Mouse (Mus musculus) adrenal gland, adult 8-10 months (tissue): ENCODE data around the gene Slc26a8. TPM values are rescaled to one million over a fixed set of nuclear protein-coding genes. Genes with fewer than 3 reads are reported as not detected.
"Not testable (repeated sequence)": the region's sequence is repeated elsewhere in the genome, so short reads cannot be mapped to it uniquely, and the experiment has no call there.

Source experiments
- DNase-seq: peaks from one replicate; pipeline ENCODE4 v3.0.0; 2022
- total RNA-seq, 4 experiments: library from RNA; stranded (reverse); gene quantifications; 2 replicates each; pipeline ENCODE4 v1.2.4; 2022

Slc26a8 gene
- total RNA-seq = 1 to 10 TPM; 1.4 to 3.1 (median 2.5) TPM

DNA sequence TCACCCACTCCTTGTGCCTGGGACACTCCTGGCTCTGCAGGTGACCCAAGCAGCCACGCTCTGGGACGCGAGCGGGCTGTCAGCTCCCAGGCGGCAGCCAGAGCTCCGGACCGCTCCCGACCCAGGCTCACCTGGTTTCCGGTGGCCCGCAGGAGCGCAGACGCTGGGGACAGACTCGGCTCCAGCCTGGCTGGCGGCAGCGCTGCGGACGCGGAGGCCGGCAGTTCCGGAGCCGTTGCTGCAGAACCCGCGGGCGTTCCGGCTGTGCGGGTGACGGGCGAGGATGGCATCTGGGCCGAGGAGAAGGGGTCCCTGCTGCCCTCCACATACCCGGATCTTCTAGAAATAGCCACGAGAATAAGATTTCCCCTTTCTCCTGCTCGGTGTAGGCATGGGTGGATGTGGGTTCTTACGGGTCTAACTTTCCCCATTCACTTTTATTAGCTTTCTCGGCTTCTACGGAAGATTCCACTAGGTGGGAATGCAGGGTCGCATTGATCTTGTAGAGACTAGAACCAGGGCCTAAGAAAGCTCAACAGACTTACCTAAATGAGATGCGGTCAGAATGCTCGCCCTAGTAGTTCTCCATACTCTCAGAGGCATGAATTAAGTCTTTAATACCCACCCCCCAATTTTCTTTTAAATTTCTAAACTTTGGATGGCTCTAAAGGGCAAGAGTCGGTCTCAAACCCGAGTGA lies at the start of gene Slc26a8:
Gene Slc26a8, minus strand, starts transcription at position 648 of the 698 bp plus-strand sequence.
- DNase-seq = no peak

DNA sequence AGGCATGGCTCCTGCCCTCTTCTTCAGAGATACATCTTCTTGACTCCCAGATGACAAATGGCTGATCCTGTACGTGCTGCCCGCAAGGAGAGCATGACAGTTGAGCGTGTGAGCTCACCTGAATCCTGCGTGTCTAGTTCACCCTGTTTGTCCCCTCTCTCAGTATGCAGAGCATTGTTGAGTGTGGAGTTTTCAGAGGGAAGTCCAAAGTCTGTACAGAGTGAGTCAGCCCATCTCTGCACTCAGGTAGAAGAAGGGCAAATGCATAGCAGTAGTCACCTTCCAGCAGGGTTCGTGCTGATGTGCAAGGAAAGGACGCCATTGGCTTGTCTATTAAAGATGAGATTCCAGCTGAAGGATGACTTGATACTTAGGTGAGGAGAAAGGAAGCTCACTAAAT lies 49.2 kb upstream of the Slc26a8 start:
- no peak for DNase-seq

DNA sequence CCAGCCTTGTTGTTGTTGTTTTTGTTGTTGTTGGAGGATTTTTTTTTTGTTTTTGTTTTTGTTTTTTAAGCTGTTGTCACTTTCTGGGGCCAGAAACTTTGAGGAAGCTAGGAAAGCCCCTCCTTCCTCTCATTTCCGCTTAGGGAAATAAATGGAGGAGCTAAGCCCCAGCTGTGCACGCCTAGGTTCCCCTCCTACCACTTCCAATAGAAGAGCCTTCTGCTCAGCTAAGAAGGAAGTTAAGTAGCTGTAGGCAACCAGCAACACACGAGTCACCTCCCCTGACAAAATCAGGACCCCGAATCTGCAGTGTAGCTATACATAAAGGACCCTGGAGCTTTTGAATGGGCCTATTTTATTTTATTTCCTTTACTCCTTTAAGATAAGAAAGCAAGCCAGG lies 47.9 kb upstream of the Slc26a8 start:
- no peak for DNase-seq

DNA sequence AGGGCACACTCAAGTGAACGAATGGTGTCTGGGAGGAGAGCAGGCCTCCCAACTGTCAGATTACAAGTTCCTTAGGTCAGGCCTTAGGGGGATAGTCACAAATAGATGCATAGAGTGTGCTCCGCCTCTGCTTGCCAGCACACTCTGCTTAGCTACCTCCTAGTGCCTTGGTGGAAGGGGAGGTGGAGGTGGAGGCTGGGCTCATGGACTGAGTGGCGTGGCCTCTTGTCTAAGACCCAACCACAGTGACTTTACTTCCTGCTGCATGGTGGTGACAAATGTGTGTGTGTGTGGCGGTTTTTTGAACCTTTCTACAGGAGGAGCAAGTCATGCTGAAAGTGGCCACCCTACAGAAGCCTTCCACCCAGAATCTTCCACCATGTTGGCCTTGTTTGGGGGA lies 46.5 kb upstream of the Slc26a8 start:
- no peak for DNase-seq

DNA sequence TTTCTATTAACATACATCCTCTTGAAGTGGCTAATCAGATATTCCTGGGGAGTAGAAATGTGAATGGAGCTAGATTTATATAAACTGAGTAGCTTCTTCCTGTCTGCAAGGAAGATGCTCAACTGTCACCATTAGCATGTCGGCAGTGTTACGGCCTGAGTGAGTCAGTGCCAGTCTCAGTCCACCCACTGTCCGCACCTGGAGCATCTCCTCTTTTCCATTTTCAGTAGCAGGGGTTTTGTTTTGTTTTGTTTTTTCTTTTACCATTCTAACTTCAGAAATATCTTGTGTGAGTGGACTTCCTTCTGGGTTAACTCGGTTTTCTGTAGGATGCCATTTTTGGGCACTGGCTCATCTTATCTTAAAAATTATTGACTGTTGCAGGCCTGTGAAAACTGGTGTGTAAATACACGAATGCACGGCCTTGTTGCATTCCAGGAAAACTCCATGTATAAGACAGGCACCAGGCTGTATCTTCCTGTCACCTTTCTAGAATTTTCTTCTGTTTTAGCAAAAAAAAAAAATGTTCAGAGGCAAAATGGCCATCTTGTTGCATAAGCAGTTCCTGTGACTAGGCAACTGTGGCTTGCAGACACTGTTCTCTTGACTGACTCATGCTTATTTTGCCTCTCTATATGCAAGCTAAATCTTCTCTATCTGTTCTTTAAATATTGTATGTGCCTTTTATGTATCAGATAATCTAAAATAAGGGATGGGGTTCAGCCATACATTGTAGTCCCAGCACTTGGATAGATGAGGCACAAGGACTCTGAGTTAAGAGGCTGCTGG lies 45.5 kb upstream of the Slc26a8 start:
- DNase-seq = no peak

DNA sequence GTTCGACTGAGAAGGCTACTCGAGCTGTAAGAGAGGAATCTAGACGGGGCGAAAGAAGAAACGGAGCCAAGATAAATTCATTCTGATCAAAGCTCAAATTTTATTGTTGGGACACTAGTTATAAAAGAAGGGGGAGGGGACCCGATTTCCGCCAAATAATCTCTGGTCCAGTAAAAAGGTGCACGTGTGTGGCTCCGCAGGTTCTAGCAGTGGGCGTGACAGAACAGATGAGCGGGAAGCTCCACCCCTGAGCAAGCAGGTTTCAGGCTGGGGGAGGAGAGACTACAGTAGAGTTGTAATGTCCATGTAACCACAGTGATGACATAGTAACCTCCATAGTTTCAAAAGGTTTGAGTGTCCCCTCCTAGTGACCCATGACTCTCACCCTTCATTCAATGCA lies 37.5 kb upstream of the Slc26a8 start:
- DNase-seq = not testable (repeated sequence)

DNA sequence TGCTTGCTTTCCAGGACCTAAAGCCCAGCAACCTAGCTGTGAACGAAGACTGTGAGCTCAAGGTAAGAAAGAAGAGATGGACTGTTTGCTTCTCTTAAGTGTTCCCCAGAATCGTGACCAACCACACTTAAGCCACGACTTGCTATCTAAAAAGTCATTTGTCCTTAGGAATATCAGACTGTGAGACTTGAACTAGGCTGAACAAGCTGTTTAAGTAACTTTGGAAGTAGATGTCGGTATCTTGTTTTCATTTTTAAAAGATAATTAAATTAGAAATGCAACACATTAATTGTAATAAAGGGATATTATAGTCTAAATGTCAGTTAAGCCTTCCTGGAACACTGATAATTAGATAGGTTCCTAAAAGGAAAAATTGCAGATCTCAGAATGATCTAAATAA lies 35.8 kb upstream of the Slc26a8 start, which contains the start of gene AC170998.1:
Gene AC170998.1, plus strand, starts transcription at position 301 of the 400 bp plus-strand sequence.
- no peak for DNase-seq

DNA sequence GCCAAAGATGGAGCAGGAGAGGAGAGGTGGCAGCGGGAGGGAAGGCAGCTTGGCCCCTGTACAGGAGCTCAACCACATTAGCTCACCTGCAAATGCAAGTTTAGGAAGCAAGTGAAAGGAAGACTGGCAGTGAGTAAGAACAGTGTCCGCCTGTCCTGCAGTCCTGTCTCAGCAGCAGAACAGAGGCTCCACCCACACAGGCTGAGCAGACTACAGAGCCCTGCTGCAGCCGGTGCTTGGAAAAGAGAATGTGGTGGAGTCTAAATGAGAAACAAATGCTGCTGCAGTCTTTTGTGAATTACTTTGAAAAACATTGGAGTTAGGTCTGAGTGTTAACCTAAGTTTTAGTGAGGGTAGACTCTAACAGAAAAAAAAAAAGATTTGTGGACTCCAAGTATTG lies 27.5 kb upstream of the Slc26a8 start:
- no peak for DNase-seq

DNA sequence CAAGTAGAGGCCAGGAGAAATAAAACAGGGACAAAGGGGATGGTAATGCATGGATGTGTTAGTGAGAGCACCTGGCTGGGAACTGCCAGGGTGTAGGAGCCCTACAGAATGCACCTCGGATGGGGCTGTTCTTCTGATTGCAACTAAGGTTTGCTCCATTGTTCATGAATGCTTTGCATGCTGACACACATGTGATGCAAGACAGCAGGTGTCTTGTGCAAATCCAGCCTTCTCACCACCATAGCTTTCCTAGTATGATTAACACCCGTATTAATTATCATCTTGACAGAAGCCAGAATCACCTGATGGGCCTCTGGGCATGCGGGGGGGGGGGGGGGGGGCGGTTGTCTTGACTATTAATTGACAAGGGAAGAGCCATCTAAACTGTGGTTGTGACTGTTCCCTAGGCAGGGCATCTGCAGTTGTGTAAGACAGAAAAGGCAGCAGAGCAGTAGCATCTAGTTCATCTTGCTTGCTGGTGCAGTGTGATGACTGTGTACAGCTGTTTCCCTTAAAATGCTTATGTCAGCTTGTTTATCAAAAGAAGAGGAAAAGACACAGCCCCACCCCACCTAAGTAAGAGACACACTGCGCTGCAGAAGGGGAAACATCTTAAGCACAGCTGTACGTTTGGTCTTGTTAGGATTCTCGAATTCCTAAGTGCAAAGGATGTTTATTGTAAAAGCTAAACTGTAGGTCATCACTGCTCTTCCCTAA lies 26.0 kb upstream of the Slc26a8 start:
- no peak for DNase-seq

DNA sequence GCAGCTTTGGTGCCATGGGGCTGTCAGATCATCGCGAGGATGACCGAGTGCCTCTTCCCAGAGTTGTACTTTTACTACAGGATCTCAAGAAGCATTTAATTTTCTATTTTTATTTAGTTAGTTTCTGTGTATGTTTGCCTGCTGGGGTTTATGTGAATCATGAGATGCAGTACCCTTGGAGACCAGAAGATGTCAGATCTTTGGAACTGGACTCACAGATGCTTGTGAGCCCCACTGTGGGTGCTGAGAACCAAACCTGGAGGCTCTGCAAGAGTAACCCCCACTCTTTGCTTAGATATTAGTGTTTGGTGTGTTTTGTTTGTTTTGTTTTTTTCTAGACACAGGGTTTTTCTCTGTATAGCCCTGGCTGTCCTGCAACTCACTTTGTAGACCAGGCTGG lies 24.0 kb upstream of the Slc26a8 start:
- no peak for DNase-seq

DNA sequence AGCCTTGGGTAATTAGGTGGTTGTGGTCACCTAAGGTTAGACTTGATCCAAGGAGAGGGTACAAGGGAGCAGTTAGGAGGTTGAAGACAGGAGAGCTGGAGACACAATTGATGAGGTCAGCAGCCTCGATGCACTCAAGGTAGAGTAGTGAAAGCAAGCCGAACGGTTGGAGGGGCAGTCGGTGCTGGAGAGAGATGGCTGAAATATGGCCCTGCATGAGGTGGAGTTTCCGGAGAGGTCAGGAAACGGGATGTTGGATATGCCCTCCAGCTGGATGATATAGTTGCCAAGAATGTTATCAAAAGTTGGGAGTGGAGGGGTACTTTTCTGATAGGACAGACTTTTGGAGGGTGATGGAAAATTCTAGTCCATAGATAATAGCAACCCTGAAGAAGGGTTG lies 22.3 kb upstream of the Slc26a8 start:
- no peak for DNase-seq

DNA sequence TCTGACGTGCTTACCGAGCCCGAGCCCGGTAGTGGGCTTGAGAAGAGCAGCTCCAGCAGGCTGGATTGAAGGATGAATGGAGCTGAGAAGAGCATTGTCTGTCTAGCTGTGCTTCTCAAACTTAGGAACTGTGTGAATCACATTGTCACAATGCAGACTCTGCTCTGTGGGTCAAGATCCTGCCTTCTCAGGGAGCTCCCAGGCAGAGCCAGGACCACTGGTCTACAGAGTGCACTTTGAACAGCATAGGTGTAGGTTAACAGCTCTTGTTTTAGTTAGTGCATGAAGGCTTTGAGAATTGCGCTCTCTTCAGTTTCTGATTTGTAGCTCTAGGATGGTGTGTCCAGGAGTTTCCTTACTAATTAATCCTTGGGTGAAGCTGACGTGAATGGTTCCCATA lies 21.2 kb upstream of the Slc26a8 start:
- DNase-seq = no peak

DNA sequence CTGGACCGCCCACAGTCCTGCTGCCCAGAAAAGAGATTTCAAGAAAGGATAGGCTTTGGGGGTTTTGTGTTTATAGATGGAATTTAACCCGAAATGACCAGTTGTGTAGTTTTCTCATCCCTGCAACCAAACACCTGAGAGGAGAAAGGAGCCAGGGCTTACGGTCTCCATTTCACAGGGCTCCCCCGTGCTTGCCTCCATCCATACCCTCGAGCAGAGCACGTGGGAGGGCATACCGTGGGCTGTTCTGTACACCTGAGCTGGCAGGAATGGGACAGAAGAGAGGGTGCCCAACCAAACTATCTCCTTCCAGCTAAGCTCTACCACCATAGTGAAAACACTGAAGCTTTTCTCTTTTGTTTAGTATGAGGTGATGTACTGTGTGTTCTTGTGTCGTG lies 20.3 kb upstream of the Slc26a8 start:
- no peak for DNase-seq

DNA sequence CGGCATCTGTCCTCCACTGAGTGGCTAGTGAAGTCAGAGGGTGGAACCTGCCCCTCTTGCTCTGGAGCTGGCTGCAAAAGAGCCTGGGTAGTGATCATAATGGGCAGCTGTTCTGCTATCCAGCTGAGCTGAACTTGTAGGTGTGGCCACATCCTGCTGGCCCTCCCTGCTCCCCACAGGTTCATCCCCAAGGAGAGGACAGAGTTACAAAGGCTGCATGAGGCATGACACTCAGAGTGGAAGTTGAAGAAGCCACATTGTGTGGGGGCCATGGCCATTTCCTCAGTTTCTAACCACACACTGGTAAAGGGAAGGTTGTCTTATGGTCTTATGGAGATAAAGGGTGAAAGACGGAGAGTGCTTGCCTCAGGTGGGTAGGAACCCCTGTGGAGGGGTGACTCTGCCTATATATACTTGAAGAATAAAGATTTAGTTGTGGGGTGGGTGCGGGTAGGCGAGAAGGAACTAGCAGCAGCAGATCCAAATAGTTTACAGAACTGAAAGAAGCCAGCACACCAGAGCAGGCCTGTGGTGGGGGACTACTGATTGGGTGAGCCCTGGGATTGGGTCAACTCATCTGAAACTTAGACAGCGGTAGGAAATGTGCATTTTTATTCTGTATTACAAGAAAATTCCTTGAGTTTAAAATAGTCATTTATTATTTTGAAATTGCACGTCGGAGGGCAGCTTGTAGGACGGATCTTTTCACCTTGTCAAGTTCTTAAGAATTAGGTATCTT lies 19.7 kb upstream of the Slc26a8 start:
- no peak for DNase-seq

DNA sequence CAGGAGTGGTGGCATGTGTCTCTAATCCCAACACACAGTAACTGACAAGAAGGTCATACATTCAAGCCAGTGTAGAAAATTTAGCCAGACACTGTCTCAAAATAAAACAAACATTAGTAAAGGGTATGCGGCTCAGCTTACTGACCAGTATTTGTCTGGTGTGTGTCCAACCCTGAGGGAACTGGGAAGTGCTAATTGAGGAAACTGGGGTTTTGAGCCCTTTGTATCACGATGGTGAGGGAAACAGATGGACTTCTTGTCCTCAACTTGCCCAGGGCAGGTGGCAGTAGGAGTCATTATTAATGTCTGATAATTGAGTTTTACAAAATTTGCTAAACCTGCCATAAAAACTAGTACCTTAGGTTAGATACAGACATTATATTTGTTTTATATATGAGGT lies 19.0 kb upstream of the Slc26a8 start:
- DNase-seq = no peak

DNA sequence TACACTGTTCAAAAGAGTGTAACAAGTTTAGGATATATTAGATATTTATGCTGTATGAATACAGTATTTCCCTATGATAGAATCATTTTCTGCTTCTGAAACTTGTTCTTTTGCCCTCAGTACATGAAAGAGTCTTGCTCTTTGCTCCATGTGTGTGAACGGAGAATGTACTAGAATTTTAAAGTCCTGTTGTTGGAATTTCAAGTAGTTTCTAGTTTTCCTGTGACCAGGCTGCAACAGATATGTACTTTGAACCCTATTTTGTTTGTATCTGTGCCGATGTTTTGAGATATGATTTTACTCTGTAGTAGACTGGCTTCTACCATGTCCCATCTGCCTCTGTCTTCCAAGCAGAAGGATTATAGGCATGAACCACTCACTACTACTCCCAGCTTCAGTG lies 17.8 kb upstream of the Slc26a8 start:
- no peak for DNase-seq

DNA sequence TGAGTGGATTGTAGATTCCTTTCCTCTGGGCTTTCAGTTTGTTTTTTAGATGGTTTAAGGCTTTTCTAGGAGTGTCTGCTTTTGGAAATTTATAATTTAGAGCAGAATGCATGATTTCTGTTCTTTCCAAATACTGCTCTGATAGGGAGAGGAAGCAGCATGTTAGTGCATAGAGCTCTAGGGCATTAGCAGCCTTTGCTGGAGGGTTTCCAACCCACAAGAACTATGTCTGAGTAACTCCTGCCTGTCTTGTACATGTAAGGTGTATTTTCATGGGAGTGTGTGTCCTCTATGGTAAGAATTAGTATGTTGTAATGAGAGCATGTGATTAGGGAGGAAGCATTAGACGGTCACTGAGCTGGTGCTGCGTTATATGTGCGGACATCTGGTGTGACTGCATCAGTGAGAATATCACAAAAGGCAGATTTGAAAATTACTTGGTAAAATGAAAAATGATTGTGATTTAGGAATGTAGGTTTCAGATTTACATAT lies 17.1 kb upstream of the Slc26a8 start:
- DNase-seq = no peak

DNA sequence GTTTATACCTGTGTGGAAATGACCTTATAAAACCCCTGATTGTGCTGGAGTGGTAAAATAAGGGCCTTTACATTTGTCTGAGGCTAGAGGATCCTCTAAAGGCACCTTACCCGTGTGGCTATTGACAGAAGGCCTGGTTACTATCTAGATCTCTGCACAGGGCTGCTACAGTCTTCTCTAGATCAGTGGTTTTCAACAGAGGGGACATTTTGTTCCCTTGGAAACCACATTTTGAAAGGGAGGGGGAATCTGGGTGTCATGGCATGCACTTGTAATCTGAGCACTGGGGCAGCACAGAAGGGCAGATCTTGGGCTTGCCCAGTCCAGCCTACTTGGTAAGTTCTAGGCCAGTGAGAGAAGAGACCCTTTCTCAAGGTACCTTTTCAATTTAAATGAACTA lies 16.7 kb upstream of the Slc26a8 start:
- DNase-seq = no peak

DNA sequence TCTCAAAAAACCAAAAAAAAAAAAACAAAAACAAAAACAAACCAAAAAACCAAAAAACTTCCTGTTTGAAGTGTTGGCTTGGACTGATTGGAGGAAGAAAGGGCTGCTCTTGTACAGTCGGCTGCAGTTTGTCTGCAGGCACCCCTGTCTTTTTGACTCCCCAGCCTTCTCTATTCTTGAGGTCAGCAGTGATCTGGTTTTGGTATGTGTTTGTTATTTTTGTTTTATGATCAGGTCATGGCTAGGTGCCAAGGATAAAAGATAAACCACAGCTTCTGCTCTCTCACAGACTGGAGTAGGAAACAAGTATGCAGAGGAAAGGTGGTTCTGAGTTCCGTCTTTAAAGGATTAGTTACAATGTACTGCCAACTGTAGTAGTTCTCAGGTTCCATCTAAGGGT lies 12.6 kb upstream of the Slc26a8 start:
- DNase-seq = no peak

DNA sequence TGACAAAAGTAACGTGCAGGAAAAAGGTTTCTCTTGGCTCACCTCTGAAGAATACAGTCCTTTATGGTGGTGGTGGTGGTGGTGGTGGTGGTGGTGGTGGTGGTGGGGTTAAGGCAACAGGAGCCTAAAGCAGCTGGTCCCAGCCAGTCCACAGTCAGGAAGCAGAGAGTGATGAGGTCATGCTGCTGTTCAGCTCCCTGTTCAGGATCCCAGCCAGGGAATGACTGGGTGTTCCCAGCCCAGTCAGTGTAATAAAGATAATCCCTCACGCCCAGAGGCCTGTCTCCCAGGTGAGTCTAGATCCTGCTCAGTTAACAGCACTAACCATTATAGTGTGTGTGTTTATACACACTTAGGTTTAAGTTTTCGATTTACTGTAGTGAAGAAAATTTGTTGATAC lies 11.7 kb upstream of the Slc26a8 start:
- no peak for DNase-seq

DNA sequence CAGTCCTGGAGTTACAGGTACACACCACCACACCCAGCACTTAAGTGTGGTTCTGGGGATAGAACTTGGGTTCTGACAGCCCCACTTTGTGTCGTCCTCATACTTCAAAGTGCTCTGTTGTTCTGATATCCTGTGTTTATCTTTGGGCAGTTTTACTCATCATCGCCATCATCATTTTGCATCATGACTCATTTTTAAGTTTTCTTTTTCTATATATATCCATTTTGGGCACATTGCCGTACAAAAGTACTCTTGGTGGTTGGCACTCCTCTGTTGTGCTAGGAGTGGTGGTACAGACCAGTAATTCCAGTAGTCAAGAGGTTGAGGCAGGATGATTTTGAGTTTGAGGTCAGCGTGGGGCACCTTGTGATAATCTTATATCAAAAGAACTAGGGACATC lies 11.1 kb upstream of the Slc26a8 start:
- no peak for DNase-seq

DNA sequence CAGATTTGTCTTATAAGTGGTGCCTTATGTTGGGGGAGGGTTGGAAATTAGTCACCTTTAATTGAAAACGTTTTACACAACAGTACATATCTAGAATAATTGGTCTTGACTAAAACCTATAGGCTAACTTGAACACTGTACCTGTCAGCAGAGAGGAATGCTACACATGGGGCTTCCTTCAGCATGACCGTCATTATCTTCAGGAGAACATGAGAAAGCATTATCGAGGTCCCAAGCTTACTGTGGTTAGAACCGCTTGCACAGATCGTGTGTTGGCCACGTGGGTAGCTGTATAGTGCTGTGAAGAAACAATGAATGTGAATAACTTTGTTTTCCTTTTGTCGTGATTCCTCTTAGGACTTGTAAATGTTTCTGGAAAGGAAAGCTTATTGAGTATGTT lies 9.8 kb upstream of the Slc26a8 start:
- no peak for DNase-seq

DNA sequence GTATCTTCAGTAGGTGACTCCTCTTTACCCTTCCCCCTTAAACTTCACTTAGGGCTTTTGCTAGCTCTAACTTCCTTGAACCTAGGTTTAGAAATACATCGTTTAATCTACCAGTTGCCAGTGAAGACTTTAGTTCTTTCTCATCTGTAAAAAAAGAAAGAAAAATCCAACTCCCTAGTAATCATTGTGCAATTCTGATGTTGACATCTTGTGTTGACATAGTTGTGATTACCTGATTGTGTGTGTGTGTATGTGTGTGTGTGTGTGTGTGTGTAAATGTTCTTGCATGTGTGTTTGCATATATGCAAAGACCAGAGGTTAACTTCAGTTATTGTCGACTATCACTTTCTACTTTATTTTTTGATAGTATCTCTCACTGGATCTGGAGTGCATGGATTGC lies 8.6 kb upstream of the Slc26a8 start:
- DNase-seq = no peak
